Mouse (Mus musculus) ES-Bruce4 (cell line): ENCODE measurements around the gene Mast1.

Experiments used
- CTCF ChIP-seq: IDR thresholded peaks from one replicate; pipeline ENCODE4 v1.8.1; 2011; ENCODE audit warnings: low read depth, low read length
- POLR2A ChIP-seq: IDR thresholded peaks from one replicate; pipeline ENCODE4 v1.8.1; 2011; ENCODE audit warnings: low read length; ENCODE audit not compliant: insufficient read depth

GRCm38 (mm10) chr8:84913960-84914359, 23.2 kb downstream of the Mast1 start:
- TF ChIP-seq CTCF (peak; percentile 33), POLR2A (no peak)
